Mouse (Mus musculus) adrenal gland, postnatal 36 days (tissue): ENCODE data around the gene Trpm3. TPM values are rescaled to one million over a fixed set of nuclear protein-coding genes. Genes with fewer than 3 reads are reported as not detected.

Experiments
- DNase-seq, 2 experiments: peaks; one replicate each; pipeline ENCODE4 v3.0.0; 2021; ENCODE audit warnings: mixed read lengths in 1 of 2
- total RNA-seq, 2 experiments: library from RNA; stranded (reverse); gene quantifications; 2 replicates each; pipeline ENCODE4 v1.2.3; 2021

The Trpm3 gene
- total RNA-seq, 2 experiments from 2014 or later: 0.86 to 1.1 TPM

DNA sequence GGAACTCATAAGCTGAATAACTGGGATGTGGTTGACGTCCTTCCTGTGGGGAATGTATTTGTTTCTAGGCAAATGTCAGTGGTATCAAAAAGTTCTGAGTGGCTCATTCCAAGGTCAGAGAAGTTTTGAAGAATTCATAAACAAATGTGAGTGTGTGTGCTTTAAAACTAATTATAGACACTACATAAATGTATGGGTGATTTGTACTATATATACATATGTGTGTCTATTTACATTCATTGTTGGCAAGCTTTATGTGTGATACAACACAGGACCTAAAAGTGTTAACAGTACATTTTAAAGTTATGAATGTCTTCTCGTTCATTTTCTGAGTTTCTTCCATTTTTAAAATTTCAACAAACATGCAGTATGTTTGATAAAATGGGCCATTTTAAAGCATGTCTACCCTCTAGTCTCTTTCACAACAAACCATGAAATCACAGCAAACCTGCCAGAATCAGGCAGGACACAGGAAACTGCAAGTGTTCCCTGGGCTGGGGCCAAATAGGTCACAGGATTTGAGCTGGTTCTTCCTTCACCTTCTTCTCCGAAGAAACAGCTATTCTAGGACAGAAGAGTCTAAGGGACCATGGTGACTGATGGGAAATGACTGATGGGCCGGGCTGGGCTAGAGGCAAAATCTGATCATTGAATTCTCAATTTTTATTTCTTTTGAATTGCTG is 334.3 kb downstream of the Trpm3 start:
- peak; percentile 7 to 41 for DNase-seq

DNA sequence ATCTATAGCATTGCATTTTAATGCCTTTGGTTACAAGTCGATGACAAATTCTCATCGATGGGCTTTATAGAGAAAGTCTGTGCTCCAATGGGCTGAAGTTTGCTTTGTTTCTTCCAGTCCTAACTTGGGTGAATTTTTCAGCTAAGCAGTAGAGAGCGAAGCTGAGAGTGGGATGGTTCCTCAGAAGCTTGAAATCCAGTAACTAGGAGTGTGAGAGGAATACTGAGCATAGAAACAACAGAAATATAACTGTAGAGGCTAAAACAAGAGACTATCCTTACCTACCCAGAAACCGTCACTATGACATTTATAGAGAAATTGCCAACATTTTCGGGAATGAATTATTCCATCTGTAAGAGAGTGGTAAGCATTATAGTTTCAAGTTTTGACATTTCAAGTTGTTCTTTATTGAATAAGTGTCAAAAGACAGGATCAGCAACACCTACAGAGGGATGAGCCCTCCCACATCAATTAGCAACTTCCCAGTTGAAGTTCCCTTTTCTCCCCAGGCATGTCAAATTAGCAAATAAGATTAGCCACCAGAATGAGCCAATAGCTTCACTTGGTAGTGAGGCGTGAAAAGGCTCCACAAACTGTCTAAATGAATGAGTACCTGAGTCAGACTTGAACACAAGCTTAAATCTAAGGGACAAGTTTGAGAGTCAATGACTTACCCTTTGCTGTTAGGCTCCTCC is 339.6 kb downstream of the Trpm3 start:
- no peak for DNase-seq

DNA sequence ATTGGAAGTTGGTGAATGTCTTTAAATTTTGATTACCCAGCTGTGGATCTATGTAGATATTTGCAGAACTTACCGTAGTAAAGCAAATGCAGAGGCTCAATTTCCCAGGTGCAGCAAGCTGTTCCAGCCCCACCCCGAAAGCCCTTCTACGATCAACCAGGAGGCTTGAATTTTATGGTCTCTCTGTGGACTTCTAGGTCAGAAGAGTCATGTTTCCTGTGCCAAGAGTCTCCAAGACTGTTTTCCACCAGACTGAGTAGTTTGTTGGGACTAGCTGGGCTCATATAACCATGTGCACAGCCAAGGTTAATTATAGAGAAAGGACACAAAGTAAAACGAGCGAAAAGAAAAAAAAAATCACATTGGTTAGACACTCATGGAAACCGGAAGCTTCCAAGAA is 364.6 kb downstream of the Trpm3 start:
- no peak for DNase-seq

DNA sequence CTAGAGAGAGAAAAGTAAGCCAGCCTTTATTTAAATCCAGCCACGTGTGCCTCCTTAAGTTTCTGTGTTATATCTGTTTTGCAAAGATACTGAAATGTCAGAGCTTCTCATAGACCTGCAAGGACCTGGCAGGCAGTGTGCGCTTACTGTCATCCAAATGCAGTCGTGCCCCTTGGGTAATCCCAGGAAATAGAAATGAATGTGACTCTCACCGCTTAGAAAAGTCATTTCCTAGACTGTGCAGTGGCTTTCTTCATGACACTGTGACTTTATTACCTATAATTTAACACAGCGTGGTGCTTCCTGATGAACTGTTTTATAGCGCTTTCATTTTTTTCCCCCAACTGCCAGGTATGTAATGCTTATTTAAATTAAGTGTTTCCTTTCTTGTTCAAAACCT is 379.7 kb downstream of the Trpm3 start:
- DNase-seq: no peak

DNA sequence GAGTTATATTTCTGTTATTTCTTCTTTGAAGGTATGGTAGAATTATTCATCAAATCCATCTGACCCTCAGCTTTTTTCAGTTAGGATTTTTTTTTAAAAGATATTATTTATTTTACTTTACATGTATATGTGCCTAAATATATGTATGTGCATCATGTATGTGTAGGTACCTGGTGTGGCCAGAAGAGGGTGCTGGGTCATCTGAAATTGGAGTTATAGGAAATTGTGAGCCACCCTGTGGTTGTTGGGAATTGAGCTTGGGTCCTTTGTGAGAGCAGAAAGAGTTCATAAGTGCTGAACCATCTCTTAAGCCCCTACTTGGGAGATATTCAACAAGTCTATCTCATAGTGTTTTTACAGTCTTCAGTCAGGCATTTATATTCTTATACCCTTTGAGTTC is 389.1 kb downstream of the Trpm3 start:
- DNase-seq: no peak

DNA sequence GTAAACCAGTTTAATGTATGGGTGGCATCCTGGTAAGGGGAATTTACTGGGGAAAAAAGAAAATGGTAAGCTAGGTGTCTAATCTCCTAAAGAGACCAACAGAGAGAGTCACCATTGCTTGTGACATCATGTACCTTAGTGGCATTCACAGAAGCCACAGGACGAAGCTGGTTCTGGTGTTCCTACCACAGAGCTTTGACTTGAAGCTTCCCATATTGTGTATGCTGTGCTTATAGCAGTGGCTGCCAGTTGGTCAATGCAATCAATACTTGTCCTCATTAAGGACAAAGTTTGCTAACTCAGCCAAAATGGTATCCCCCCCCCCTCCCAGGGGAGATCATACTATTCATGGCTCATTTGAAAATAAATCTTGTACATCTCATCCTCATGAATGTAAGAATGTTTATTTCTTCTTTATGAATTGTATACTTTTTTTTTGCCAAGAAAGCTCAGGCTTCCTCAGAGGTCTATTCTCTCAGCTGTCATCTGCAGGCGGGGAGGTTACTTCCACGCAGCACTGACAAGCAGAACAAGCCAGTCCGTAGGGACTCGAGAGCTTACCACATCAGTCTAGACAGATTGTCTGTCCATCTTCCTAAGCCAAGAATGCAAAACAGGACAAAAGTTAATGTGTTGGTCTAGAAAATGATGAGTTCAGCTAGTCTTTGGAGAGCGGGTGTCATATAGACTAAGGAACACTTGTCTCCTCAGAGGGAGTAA is 404.3 kb downstream of the Trpm3 start:
- no peak for DNase-seq

DNA sequence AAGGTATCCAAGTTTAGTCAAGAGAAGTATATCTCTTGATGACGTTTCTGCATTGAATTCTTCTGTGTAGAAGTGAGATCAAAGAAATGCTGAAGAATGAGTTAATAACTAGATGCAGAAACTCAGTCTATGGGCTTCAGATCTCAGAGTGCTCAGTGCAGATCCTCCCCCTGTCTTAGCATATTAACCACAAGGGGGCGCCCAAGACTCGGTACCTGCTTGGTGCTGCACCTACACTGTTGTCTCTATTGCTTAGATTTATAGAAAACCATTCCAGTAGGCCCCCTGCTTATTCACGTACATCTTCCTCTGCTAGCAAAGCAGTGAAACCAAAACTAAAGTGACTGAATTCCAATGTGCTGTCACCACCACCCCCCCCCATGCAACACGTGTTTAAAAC is 413.3 kb downstream of the Trpm3 start:
- peak; percentile 51 to 74 for DNase-seq

DNA sequence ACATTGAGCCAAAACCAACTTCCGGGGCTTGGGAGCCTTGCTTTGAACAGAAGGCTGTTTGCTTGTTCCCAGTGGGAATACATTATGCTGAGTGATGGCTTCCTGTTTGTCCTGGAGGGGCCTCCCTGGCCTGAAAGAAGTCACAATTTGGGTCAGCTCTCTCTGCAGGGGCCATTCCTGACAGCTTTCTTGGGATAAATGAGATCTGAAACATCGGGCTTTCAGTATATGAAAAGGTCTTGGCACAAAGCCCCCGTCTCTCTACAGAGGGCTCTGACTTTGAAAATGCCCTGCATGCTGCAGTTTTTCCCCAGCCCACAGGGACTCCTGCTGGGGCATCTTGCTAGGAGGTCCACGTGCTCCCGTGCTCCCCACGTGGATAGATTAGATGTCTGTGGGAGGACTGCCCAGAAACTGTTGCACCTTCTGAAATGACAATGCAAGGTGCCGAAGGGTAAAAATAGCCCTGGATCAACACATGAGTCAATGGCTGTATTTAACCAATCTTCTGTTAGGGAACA is 415.6 kb downstream of the Trpm3 start:
- peak; percentile 17 to 18 for DNase-seq

DNA sequence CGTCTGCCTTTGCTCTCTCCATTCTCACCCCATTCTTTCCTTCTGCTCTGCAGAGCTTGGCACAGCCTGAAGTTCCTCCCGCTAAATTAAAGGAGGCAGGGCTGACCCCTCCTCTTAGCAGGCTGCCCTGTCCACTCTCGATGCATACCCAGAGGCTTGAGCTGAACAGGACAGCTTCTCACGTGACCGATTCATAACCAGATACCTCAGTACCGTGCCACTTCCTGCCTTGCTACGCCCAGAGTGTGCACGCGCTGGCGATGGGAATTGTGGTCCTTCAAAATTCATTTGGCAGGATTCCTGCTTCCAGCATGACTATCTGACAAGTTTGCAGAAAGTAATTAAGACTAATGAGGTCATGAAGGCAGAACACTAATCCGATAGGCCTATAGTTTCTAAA is 433.6 kb downstream of the Trpm3 start:
- DNase-seq: no peak

DNA sequence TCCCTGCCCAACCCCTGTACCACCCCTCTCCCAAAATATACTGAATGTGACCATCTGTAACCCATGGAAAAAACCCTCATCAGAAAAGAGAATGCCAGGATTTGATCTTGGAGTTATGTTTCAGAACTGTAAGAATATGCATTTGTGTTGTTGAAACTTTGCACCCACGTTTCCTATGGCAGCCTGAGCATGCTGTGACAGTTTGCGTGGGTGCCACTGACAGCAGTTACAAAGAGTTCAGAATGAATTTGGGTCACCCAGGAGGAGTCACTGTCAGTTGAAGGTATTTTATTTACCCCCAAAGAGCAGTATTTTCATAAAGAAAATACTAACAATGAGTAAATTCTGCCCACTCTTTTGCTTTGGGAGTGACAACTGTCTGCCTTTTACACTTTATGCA is 434.0 kb downstream of the Trpm3 start:
- no peak for DNase-seq

DNA sequence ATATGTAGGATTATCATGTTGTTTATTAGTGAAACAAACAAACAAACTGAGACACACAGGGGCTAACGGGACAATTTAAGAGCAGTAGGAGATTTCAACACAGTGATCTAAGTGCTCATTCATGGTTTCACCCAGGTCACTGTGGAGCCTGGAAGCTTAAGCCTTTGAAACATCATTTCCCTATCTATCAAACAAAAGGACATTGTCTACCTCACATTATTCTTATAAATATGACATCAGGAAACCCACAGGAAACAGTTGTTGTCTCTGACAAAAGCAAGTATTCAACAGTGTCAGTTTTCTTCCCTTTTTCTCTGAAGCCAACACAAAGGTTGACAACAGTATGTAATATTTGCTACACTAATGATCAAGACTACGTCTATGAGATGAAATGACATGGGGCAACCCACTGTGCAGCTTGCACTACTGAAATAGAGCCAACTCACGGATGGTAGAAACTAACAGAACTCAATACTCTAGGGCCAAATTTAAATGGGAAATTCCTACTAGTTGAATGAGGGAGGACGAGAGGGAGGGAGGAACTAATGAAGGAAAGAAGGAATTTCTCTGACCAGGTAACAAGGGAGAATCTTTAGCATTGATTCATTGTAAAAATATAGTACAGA is 443.4 kb downstream of the Trpm3 start:
- DNase-seq: no peak

DNA sequence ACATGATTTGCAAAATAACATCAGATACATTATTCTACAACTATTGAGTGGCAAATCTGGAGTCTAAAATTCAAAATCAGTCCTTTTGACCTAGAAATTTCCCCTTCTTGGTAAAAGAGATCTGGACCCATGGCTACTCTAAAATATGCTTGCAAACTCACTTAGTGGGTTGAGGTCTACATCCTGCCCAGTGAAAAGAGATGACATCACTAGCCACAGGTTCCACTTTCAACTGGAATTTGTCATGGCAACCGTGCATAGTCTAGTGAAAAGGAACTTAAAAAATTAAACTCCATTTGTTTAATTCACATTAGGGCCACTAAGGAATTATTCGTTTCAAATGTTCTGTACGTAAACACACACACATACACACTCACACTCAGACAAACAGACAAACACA is 455.6 kb downstream of the Trpm3 start:
- DNase-seq: no peak

DNA sequence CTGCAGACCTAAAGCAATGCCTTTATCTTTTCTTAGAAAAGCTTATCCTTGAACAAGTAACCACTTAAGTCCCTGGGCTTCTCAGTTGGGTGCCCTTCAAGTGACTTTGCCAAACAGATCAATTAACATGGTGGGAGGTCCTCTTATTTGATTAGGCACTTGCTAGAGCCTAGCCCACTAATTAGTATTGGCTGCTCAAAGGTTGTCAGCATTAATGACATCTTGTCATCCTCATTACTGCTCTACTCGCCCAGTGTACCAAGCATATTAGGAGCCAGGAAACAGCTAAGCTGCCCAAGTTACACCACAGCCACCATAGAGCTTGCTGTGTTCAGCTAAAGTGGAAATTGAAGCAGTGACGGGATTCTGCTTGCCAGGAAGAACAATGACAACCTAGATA is 456.4 kb downstream of the Trpm3 start:
- DNase-seq: no peak

DNA sequence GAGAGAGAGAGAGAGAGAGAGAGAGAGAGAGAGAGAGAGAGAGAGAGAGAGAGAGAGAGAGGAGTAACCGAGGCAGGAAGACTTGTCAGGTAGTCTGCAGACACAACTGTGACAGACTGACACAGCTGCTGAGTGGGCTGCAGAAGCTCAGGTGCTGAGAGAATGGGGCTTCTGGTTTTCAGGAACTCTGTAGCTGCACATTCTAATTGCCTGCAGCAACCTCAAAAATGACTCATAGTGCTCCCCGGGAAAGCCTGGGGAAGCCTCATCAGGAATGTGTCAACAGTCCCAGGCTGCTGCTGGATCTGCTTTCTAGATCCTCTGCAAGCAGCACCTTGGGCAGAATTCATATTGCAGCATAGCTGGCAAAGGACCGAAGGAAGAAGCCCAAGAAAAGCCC is 457.9 kb downstream of the Trpm3 start:
- DNase-seq: no peak

DNA sequence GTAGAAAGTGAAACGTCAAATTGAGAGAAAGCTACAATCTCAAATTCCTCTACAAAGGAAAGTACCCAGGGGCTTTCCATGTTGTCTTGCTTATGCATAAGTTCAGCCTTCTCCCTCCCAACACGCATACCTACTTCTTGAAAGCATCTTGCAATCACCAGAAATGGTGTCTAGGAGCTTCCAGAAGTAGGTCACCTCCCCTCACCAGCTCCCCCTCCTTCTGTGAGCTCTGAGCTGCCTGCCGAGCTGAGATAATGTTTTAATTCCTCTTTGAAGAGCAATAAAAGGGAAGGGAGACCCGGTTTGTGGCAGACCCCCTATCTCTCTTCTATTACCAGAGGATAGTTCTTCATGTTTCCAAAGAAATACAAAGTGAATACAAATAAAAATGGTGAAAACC is 465.5 kb downstream of the Trpm3 start:
- DNase-seq: no peak

DNA sequence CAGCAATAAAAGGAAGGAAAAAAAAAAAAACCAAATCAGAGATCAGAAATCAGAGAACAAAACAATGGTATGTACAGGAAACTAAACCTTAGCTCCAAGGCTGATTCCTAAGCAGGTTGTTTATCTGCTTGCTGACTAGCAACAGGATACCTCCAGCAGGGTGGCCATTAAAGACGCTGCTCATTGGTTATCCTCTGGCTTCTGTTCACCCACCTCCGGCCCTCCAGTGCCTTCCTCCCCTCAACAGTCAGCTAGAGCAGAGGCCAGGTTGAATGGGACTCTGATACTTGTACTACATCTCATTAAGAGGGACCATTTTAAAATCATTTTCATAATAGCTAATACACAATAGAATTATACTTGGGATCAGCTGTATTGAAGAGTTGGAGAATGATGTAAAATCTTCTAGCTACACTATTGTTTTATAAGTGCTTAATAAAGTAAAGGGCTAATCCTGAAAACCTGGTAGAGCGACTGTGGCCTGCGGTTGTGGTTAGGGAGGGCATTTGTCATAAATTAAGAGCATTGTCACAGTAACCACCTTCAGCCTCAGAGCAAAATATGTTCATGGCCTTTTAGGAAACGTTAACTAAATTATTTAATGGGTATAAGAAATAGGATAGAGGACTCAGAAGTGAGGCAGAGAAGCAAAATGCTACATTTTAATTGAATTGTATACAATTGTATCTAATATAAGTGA is 469.3 kb downstream of the Trpm3 start:
- no peak for DNase-seq

DNA sequence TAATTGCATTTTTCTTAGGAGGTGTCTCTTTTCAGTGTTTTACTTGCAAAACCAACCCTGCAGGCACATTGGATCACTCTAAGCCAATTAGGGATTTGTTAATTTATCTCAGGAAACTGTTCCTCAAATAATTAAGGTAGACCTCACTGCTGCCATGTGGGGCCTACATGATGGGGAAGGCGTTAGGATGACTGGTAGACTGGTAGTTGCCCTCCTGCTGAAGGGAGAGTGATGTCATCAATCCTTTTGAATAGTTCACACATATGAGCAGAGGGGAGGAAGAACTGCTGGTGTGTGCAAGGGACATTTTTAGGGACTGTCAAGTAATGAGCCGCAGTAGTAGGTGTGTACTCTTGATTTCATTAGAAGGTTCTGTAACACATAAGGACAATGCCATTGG is 472.8 kb downstream of the Trpm3 start:
- DNase-seq: no peak

DNA sequence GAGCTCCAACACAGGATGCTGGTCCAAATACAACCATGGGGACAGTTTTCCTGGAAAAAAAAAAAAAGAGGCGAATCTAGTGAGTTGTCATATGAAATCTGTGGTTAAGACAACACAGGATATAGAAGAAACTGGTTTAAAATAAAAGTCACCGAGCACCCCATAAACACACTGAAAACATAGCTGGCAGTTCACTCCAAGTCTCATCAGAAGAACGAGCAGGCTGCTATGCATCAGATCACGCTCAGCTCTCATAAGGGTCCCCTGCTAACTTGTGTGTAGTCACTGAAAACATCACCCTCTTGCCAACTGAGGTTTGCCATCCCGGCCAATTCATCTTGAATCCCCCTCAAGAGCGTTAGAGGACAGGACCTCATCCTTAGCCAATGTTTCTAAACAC is 476.5 kb downstream of the Trpm3 start:
- no peak for DNase-seq

DNA sequence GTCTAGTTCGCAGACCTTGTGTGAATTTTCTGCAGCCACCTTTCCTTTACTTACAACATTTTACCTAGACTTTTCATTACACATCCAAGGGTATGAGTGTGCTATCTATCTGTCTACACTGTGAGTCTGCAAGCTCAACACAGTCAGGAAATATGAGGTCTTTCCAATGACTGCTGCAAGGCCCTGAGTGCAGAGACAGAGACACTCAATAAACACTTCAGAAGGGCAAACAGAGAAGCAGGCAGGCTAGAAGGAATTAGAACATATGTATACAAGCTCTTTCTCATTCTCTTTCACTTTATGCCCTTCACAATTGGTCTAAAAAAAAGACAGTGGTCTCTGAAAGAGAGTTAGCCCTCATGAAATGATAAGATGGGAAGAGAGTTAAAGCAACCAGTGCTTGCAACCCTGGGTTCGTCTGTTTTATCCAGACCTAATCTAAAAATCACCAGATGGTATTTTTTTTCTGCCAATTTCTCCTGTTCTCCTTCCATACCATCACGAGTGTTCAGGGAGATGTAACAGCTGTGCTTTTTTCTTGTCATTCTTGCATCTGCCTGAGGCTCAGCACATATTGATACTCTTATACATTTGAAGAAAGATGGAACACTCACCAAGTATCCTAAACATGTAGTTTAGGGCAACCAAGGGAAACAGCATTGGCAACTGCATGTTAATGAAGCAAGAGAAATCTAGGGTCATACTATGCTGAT is 486.1 kb downstream of the Trpm3 start:
- no peak for DNase-seq

DNA sequence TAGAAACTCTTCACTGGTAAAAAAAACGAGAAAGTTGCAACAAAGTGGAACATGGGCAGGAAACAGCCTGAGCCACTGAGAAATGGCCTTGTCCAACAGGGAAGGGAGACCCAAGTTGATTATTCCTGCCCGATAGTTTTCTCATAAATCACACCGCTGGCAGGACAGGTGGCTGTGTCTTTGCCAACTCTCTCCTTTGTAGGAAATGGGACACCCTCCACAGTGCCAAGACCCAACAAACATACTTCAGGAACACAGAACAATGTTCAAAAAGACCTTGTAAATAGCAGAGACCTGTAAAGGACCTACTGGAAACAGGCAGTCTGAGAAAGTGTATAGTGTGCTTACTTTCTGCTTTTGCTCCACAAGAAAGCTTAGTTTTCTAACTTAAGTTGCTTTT is 490.0 kb downstream of the Trpm3 start:
- no peak for DNase-seq

DNA sequence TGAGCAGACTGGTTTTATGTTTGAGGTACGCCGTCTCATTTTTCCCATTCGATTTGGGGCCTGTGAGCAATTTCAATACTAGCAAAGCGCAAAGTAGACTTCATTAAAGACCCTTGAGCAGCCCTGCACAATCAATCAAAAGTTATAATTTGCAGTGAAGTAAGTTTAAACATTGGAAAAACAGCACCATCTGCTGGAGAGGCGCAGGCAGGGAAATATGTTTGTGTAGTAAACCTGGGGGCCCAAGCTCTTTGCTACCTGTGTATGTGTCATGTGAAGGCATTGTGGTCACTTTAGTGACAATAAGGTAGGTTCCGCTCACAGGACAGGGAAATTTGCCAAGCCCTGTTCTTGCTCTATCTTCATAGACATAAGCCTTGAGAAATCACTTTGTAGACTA is 492.5 kb downstream of the Trpm3 start:
- DNase-seq: peak; percentile 6 to 7

DNA sequence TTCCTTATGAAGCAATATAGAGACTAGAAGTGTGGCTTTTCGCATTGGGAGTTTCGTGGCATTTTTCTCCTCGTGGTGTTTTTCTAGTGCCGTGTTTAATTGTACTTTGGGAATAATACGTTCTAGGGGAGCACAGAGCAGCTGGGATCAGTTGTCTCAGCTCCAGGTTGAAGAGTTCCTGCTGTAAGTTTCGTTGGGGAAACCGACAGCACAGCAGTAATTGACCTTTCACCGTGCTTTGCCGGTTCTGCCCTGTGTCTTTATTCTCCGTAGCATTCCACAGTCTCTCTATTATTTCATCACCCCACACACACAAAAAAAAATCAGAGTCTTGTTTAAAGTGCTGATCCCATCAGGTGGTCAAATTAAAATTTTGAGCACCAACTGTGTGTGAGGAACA is 496.8 kb downstream of the Trpm3 start:
- DNase-seq: no peak
